ENCODE assay signal across 9 mouse cellular contexts in the genomic region with DNA sequence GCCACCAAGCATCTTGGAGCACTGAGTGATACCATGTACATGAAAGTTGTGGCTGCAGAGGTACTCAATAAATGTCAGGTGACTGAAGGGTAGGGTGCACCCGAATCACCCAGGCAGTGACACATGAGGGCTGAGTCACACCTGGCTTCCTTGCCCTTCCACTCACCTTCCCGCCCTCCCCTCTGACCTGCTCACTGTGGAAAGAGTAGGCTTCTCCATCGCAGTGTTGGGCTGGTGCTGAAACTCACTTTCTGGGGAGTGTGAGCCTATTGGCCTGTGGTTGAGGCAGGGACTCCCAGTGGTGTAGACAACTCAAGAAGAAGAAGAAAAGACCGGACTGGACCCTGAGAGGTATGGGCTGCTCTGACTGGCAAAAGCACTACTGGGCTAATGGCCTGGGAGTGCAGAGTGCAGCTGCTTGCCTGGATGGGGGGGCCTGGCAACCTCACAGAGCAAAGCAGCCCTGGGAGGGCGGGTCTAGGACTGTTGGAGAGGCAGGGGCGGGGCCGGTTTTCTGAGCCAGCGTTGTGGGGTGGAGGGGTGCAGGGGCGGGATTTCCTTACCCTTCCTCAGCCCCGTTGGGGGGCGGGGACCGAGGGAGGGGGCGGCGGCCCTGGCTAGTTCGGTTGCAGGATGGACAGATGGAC. TPM values are rescaled to one million over a fixed set of nuclear protein-coding genes. Genes with fewer than 3 reads are reported as not detected.
DNase-seq lines count a peak whose midpoint lies in the region; ATAC-seq and TF ChIP-seq lines count a peak whose summit lies in the region.
"Had no signal": no experiment of that assay in that cellular context is flagged by ENCODE, and none has a peak within 500 bp of the region (broad histone marks: within the 10 kb centered on the region; RNA-seq: fewer than 3 reads in every experiment).

No protein-coding gene starts in this region.

- no peak overlapping the region for H3K4me3 ChIP-seq in forebrain, embryonic 11.5 days (ENCODE audit: low read depth, low read length)
- no peak overlapping the region for H3K4me3 ChIP-seq in forebrain, embryonic 13.5 days
- H3K4me3 ChIP-seq in G1E (ENCODE audit: low read depth, low read length), result peak overlapping the region; percentile 60; the same call in 1 of the 2 replicates
- H3K4me3 ChIP-seq in neural tube, embryonic 12.5 days, result no peak overlapping the region
- H3K4me3 ChIP-seq: erythroblast, embryonic 14.5 days had no signal

- intact Hi-C loops in gastrocnemius, postnatal 36 days (cut with DNase I), result no loop called here

- H3K4me2 ChIP-seq in forebrain, embryonic 11.5 days (ENCODE audit: low read depth, low read length, severe bottlenecking), result peak overlapping the region; percentile 15; the same call in 1 of the 2 replicates
- no peak overlapping the region for H3K4me2 ChIP-seq in forebrain, embryonic 13.5 days
- H3K4me2 ChIP-seq in neural tube, embryonic 12.5 days (replicated peaks), result peak overlapping the region; percentile 25; the same call in 1 of the 2 replicates

- H3K9ac ChIP-seq in forebrain, embryonic 11.5 days (ENCODE audit: low read length), result no peak overlapping the region
- H3K9ac ChIP-seq in forebrain, embryonic 13.5 days, result no peak overlapping the region
- H3K9ac ChIP-seq in neural tube, embryonic 12.5 days, result no peak overlapping the region

- 21% methylated on average over 15 of the region's 15 CpGs for WGBS in forebrain, embryonic 11.5 days
- 19% methylated on average over 15 of the region's 15 CpGs for WGBS in forebrain, embryonic 13.5 days
- 23% methylated on average over 15 of the region's 15 CpGs for WGBS in neural tube, embryonic 12.5 days

- no peak overlapping the region for H3K27ac ChIP-seq in forebrain, embryonic 11.5 days (ENCODE audit: low read depth, low read length)
- no peak overlapping the region for H3K27ac ChIP-seq in forebrain, embryonic 13.5 days
- no peak overlapping the region for H3K27ac ChIP-seq in neural tube, embryonic 12.5 days

- DNase-seq in forebrain, embryonic 11.5 days (ENCODE audit: low spot score), result peak; percentile 64
- DNase-seq in G1E (ENCODE audit: low spot score), result peak; percentile 42
- DNase-seq in gastrocnemius, postnatal 36 days, result peak; percentile 58 to 66
- DNase-seq in kidney, postnatal 36 days, result peak; percentile 14 to 53
- no peak for DNase-seq in cerebellum, adult 9-11 months
- no peak for DNase-seq in left cerebral cortex, adult 8-10 months (ENCODE audit: low spot score in 2 of 2)

- no peaks in the 10 kb centered on the region for H3K9me3 ChIP-seq in forebrain, embryonic 11.5 days (ENCODE audit: control insufficient read depth, low read length)
- H3K9me3 ChIP-seq in forebrain, embryonic 13.5 days (replicated peaks), result no peaks in the 10 kb centered on the region
- H3K9me3 ChIP-seq in G1E (replicated peaks), result no peaks in the 10 kb centered on the region
- no peaks in the 10 kb centered on the region for H3K9me3 ChIP-seq in neural tube, embryonic 12.5 days

- ATAC-seq in forebrain, embryonic 11.5 days (replicated peaks; ENCODE audit: low FRiP score), result no peak
- ATAC-seq in forebrain, embryonic 13.5 days, result no peak
- no peak for ATAC-seq in G1E (ENCODE audit: extremely low read depth, insufficient number of reproducible peaks, low FRiP score, poor library complexity, severe bottlenecking)
- ATAC-seq in neural tube, embryonic 12.5 days (ENCODE audit: low FRiP score, low read depth), result no peak

- no peaks in the 10 kb centered on the region for H3K36me3 ChIP-seq in forebrain, embryonic 11.5 days (ENCODE audit: control insufficient read depth, insufficient read depth, low read length)
- no peaks in the 10 kb centered on the region for H3K36me3 ChIP-seq in forebrain, embryonic 13.5 days (ENCODE audit: poor library complexity, severe bottlenecking)
- no peaks in the 10 kb centered on the region for H3K36me3 ChIP-seq in G1E (replicated peaks)
- H3K36me3 ChIP-seq in neural tube, embryonic 12.5 days, result no peaks in the 10 kb centered on the region

- no peak for TF ChIP-seq CTCF in G1E (IDR thresholded peaks at IDR 0.05; ENCODE audit: low read depth, low read length)

- no peaks in the 10 kb centered on the region for H3K4me1 ChIP-seq in forebrain, embryonic 11.5 days (replicated peaks; ENCODE audit: control insufficient read depth, insufficient read depth, low read length)
- peaks cover 19% of the 10 kb centered on the region for H3K4me1 ChIP-seq in forebrain, embryonic 13.5 days
- H3K4me1 ChIP-seq in G1E (ENCODE audit: insufficient read depth, low read depth, low read length), result peaks cover 74% of the 10 kb centered on the region
- peaks cover 16% of the 10 kb centered on the region for H3K4me1 ChIP-seq in neural tube, embryonic 12.5 days

- no peaks in the 10 kb centered on the region for H3K27me3 ChIP-seq in forebrain, embryonic 11.5 days (ENCODE audit: control insufficient read depth, insufficient read depth, low read length)
- no peaks in the 10 kb centered on the region for H3K27me3 ChIP-seq in forebrain, embryonic 13.5 days
- H3K27me3 ChIP-seq in G1E (ENCODE audit: insufficient read depth, low read length), result peaks cover 16% of the 10 kb centered on the region
- 0 out of 2 replicates have a peak, but pooled peaks cover 4% of the 10 kb centered on the region for H3K27me3 ChIP-seq in neural tube, embryonic 12.5 days (replicated peaks)

RNA-seq across cellular contexts. Expression of a gene that starts 2.0 kb away (rescaled TPM):
- not detected in 2 replicates for polyA plus RNA-seq in forebrain, embryonic 11.5 days (2014; fragmentation: Nextera tagmentation; extraction: Ambion mirVana)
- not detected in 2 replicates for polyA plus RNA-seq in forebrain, embryonic 13.5 days (2015; fragmentation: Nextera tagmentation; extraction: Ambion mirVana)
- total RNA-seq in G1E (2014; fragmentation: Nextera tagmentation) (not detected in 2 replicates), G1E (2017) (0.17 and 0.38 TPM in 2 replicates)
- polyA plus RNA-seq in G1E (2012), result not detected in 2 replicates
- total RNA-seq in gastrocnemius, postnatal 36 days (2021), result under 1 TPM; 0.23 to 0.67 TPM
- polyA plus RNA-seq in neural tube, embryonic 12.5 days (2016; fragmentation: Nextera tagmentation; extraction: Ambion mirVana), result not detected in 2 replicates
- total RNA-seq in left cerebral cortex, adult 8-10 months (2022), result under 1 TPM in 2 of 4 experiments, not detected in 2; 0.33 to 0.53 TPM
- polyA plus RNA-seq: erythroblast, embryonic 14.5 days had no signal

RNA-seq across cellular contexts. Expression of a gene that starts 3.8 kb away (rescaled TPM):
- polyA plus RNA-seq in forebrain, embryonic 11.5 days (2014; fragmentation: Nextera tagmentation; extraction: Ambion mirVana), result 12.5 and 12.8 TPM in 2 replicates
- 14.5 and 16.8 TPM in 2 replicates for polyA plus RNA-seq in forebrain, embryonic 13.5 days (2015; fragmentation: Nextera tagmentation; extraction: Ambion mirVana)
- total RNA-seq in G1E (2014; fragmentation: Nextera tagmentation) (7.1 and 10.0 TPM in 2 replicates), G1E (2017) (9.1 and 9.3 TPM in 2 replicates)
- polyA plus RNA-seq in G1E (2012), result 1.7 and 4.1 TPM in 2 replicates
- total RNA-seq in gastrocnemius, postnatal 36 days (2021), result 10 to 100 TPM; 37.3 to 46.3 TPM
- polyA plus RNA-seq in neural tube, embryonic 12.5 days (2016; fragmentation: Nextera tagmentation; extraction: Ambion mirVana), result 22.9 and 23.9 TPM in 2 replicates
- total RNA-seq in left cerebral cortex, adult 8-10 months (2022), result 10 to 100 TPM; 15.0 to 17.6 (median 15.2) TPM

RNA-seq across cellular contexts. Expression of a gene that starts 34.4 kb away (rescaled TPM):
- 2.2 and 3.7 TPM in 2 replicates for polyA plus RNA-seq in forebrain, embryonic 11.5 days (2014; fragmentation: Nextera tagmentation; extraction: Ambion mirVana)
- polyA plus RNA-seq in forebrain, embryonic 13.5 days (2015; fragmentation: Nextera tagmentation; extraction: Ambion mirVana), result 1.2 and 1.6 TPM in 2 replicates
- total RNA-seq in G1E (2014; fragmentation: Nextera tagmentation) (0.10 and 0.30 TPM in 2 replicates), G1E (2017) (1.1 and 3.0 TPM in 2 replicates)
- polyA plus RNA-seq in G1E (2012), result 0.15 and 0.28 TPM in 2 replicates
- 1 to 10 TPM; 2.4 TPM for total RNA-seq in gastrocnemius, postnatal 36 days (2021)
- polyA plus RNA-seq in neural tube, embryonic 12.5 days (2016; fragmentation: Nextera tagmentation; extraction: Ambion mirVana), result 1.6 and 1.9 TPM in 2 replicates
- total RNA-seq in left cerebral cortex, adult 8-10 months (2022), result 1 to 10 TPM; 1.5 to 2.7 (median 2.1) TPM

RNA-seq across cellular contexts. Expression of a gene that starts 50.5 kb away (rescaled TPM):
- 30.4 and 33.9 TPM in 2 replicates for polyA plus RNA-seq in forebrain, embryonic 11.5 days (2014; fragmentation: Nextera tagmentation; extraction: Ambion mirVana)
- 33.6 and 35.1 TPM in 2 replicates for polyA plus RNA-seq in forebrain, embryonic 13.5 days (2015; fragmentation: Nextera tagmentation; extraction: Ambion mirVana)
- 17.1 and 24.2 TPM in 2 replicates for total RNA-seq in G1E (2014; fragmentation: Nextera tagmentation)
- 50.0 and 50.6 TPM in 2 replicates for total RNA-seq in G1E (2017)
- polyA plus RNA-seq in G1E (2012), result 207 and 259 TPM in 2 replicates
- 10 to 100 TPM; 11.9 to 13.4 TPM for total RNA-seq in gastrocnemius, postnatal 36 days (2021)
- polyA plus RNA-seq in neural tube, embryonic 12.5 days (2016; fragmentation: Nextera tagmentation; extraction: Ambion mirVana), result 44.4 and 45.0 TPM in 2 replicates
- total RNA-seq in left cerebral cortex, adult 8-10 months (2022), result 10 to 100 TPM; 81.8 to 96.8 (median 91.6) TPM

RNA-seq across cellular contexts. Expression of a gene that starts 51.4 kb away (rescaled TPM):
- polyA plus RNA-seq in forebrain, embryonic 11.5 days (2014; fragmentation: Nextera tagmentation; extraction: Ambion mirVana), result 395 and 436 TPM in 2 replicates
- polyA plus RNA-seq in forebrain, embryonic 13.5 days (2015; fragmentation: Nextera tagmentation; extraction: Ambion mirVana), result 361 and 379 TPM in 2 replicates
- 172 and 173 TPM in 2 replicates for total RNA-seq in G1E (2014; fragmentation: Nextera tagmentation)
- total RNA-seq in G1E (2017), result 186 and 188 TPM in 2 replicates
- 448 and 452 TPM in 2 replicates for polyA plus RNA-seq in G1E (2012)
- total RNA-seq in gastrocnemius, postnatal 36 days (2021), result 1,000 to 10,000 TPM; 1,038 to 1,084 TPM
- 401 and 409 TPM in 2 replicates for polyA plus RNA-seq in neural tube, embryonic 12.5 days (2016; fragmentation: Nextera tagmentation; extraction: Ambion mirVana)
- 100 to 1,000 TPM; 355 to 385 (median 380) TPM for total RNA-seq in left cerebral cortex, adult 8-10 months (2022)

Comparison
In these comparisons a context has a peak if more than half of its experiments do, and no peak if none do; other contexts are left out.
1. DNase-seq: peak in forebrain, embryonic 11.5 days (single experiment), G1E (single experiment), gastrocnemius, postnatal 36 days (2 of 2) and kidney, postnatal 36 days (2 of 2); none in cerebellum, adult 9-11 months (single experiment) and left cerebral cortex, adult 8-10 months (0 of 2).